Mouse (Mus musculus) ES-Bruce4 (cell line): ENCODE measurements around the gene Serpinf1. TPM values are rescaled to one million over a fixed set of nuclear protein-coding genes. Genes with fewer than 3 reads are reported as not detected.
"Not testable (repeated sequence)": the region's sequence is repeated elsewhere in the genome, so short reads cannot be mapped to it uniquely, and the experiment has no call there.

Experiments
- H3K27ac ChIP-seq: 2 replicates; pipeline ENCODE4 v1.5.1; 2012; ENCODE audit warnings: low read length, inconsistent platforms; ENCODE audit not compliant: insufficient read depth
- H3K27me3 ChIP-seq: 2 replicates; pipeline ENCODE4 v1.6.1; 2012; ENCODE audit warnings: mild to moderate bottlenecking, low read length, inconsistent platforms; ENCODE audit not compliant: control insufficient read depth, poor library complexity, insufficient read depth, severe bottlenecking
- H3K36me3 ChIP-seq: 2 replicates; pipeline ENCODE4 v1.6.1; 2012; ENCODE audit warnings: inconsistent platforms, mild to moderate bottlenecking, low read length, moderate library complexity; ENCODE audit not compliant: control insufficient read depth, poor library complexity, insufficient read depth, severe bottlenecking
- H3K4me1 ChIP-seq: one replicate; pipeline ENCODE4 v1.8.1; 2011; ENCODE audit warnings: low read length; ENCODE audit not compliant: control insufficient read depth, insufficient read depth
- H3K4me3 ChIP-seq: 2 replicates; pipeline ENCODE4 v1.5.1; 2011; ENCODE audit warnings: low read depth, mild to moderate bottlenecking, low read length
- H3K9ac ChIP-seq: 2 replicates; pipeline ENCODE4 v1.6.1; 2012; ENCODE audit warnings: low read depth, mild to moderate bottlenecking, inconsistent platforms; ENCODE audit not compliant: poor library complexity, severe bottlenecking
- H3K9me3 ChIP-seq: replicated peaks from 2 replicates; pipeline ENCODE4 v1.6.1; 2012; ENCODE audit warnings: mild to moderate bottlenecking, low read length, inconsistent platforms; ENCODE audit not compliant: control insufficient read depth, poor library complexity, insufficient read depth, severe bottlenecking
- CTCF ChIP-seq: IDR thresholded peaks from one replicate; pipeline ENCODE4 v1.8.1; 2011; ENCODE audit warnings: low read depth, low read length
- EP300 ChIP-seq: IDR thresholded peaks from 2 replicates; pipeline ENCODE4 v1.6.1; 2011; ENCODE audit warnings: low read depth, low read length; ENCODE audit not compliant: insufficient read depth
- POLR2A ChIP-seq: IDR thresholded peaks from one replicate; pipeline ENCODE4 v1.8.1; 2011; ENCODE audit warnings: low read length; ENCODE audit not compliant: insufficient read depth
- polyA plus RNA-seq: library from polyadenylated mRNA; stranded (reverse); fragments of >200 nt; gene quantifications from 2 replicates; pipeline ENCODE4 v1.2.4, GENCODE M21; 2011; ENCODE audit warnings: low read depth; ENCODE audit not compliant: missing spikeins, insufficient read depth, insufficient read length

The Serpinf1 gene
- polyA plus RNA-seq, 1 experiment: 4.9 TPM

DNA sequence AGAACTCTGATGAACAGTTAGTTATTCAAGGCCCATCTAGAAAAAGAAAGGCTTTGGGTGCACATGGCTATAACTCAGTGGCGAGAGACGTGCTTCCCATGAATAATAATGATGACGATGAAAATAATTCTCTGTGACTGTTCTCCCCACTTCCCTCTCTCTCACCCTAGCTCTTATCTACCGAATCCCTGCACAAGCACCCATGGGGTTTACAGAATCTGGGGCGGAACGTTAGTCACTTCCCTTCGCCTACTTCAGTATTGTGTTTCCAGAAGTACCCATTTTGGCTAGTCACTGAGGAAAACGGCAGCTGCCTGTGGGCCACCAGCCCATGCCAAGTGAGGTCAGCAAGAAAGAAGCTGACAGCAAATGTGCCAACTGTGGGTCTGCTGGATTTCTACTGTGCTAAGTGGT lies 36.1 kb upstream of the Serpinf1 start:
- Histone ChIP-seq H3K27me3 (no peaks in the 10 kb centered on the region), H3K9ac (no peak overlapping the region), H3K27ac (no peak overlapping the region), H3K36me3 (no peaks in the 10 kb centered on the region), H3K4me3 (no peak overlapping the region), H3K4me1 (no peaks in the 10 kb centered on the region), H3K9me3 (no peaks in the 10 kb centered on the region)
- TF ChIP-seq EP300: no peak

GRCm38 (mm10) chr11:75458169-75458568 lies 35.7 kb upstream of the Serpinf1 start:
- H3K27me3 ChIP-seq: no peaks in the 10 kb centered on the region
- H3K4me3 ChIP-seq: no peak overlapping the region
- H3K9ac ChIP-seq: no peak overlapping the region
- TF ChIP-seq CTCF (peak; percentile 3), POLR2A (no peak)
- H3K4me1 ChIP-seq: no peaks in the 10 kb centered on the region
- H3K9me3 ChIP-seq: no peaks in the 10 kb centered on the region
- no peak overlapping the region for H3K27ac ChIP-seq
- no peaks in the 10 kb centered on the region for H3K36me3 ChIP-seq

- no peak overlapping the region for H3K9ac ChIP-seq
- no peaks in the 10 kb centered on the region for H3K27me3 ChIP-seq
- H3K4me3 ChIP-seq: no peak overlapping the region
- no peak for TF ChIP-seq EP300
- TF ChIP-seq CTCF: no peak
- no peak for TF ChIP-seq POLR2A
- no peaks in the 10 kb centered on the region for H3K9me3 ChIP-seq
- no peaks in the 10 kb centered on the region for H3K4me1 ChIP-seq
- no peaks in the 10 kb centered on the region for H3K36me3 ChIP-seq
- H3K27ac ChIP-seq: no peak overlapping the region
Measured at GRCm38 (mm10) chr11:75456440-75456871, 34.0 kb upstream of the Serpinf1 start.

DNA sequence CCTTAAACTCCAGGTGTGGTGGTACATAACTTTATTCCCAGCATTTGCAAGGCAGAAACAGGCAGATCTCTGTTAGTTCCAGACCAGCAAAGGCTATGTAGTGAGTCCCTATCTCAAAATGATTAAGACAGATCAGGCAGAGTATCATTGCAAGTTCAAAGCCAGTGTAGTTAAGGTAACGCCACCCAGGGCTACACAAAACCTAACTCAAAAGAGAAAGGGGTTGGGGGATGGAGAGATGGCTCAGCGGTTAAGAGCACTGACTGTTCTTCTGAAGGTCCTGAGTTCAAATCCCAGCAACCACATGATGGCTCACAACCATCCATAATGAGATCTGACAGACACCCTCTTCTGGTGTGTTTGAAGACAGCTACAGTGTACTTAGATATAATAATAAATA lies 33.5 kb upstream of the Serpinf1 start:
- not testable (repeated sequence) for H3K27ac ChIP-seq, H3K9me3 ChIP-seq, H3K27me3 ChIP-seq, H3K9ac ChIP-seq, H3K36me3 ChIP-seq, H3K4me1 ChIP-seq, H3K4me3 ChIP-seq

GRCm38 (mm10) chr11:75455041-75455736 lies 32.7 kb upstream of the Serpinf1 start:
- H3K27me3 ChIP-seq: no peaks in the 10 kb centered on the region
- H3K9ac ChIP-seq: peak overlapping the region; percentile 43; the same call in 1 of the 2 replicates
- no peaks in the 10 kb centered on the region for H3K36me3 ChIP-seq
- H3K9me3 ChIP-seq: no peaks in the 10 kb centered on the region
- no peaks in the 10 kb centered on the region for H3K4me1 ChIP-seq
- H3K27ac ChIP-seq: no peak overlapping the region
- TF ChIP-seq POLR2A (no peak), CTCF (no peak), EP300 (no peak)
- H3K4me3 ChIP-seq: peak overlapping the region; percentile 22

GRCm38 (mm10) chr11:75453991-75454930 lies 31.8 kb upstream of the Serpinf1 start, which contains the start of gene Wdr81:
TSS of gene Wdr81 (minus strand) at chr11:75454717.
- Histone ChIP-seq H3K9me3 (no peaks in the 10 kb centered on the region), H3K27me3 (no peaks in the 10 kb centered on the region), H3K4me3 (peak within 1 kb of the TSS; percentile 57), H3K27ac (no peak within 1 kb of the TSS), H3K4me1 (no peaks in the 10 kb centered on the region), H3K9ac (peak within 1 kb of the TSS; percentile 43), H3K36me3 (no peaks in the 10 kb centered on the region)
- TF ChIP-seq CTCF (peak; percentile 8), EP300 (no peak)
